Mouse (Mus musculus) cerebellum, adult 8-10 months (tissue): ENCODE data around the gene Dclre1a.
"Not testable (repeated sequence)": the region's sequence is repeated elsewhere in the genome, so short reads cannot be mapped to it uniquely, and the experiment has no call there.

Source experiments
- DNase-seq: peaks from one replicate; pipeline ENCODE4 v3.0.0; 2022

Gene Dclre1a

GRCm38 (mm10) chr19:56548230-56549032 is 409 bp upstream of the Dclre1a start, which contains the start of gene Nhlrc2:
TSS of gene Nhlrc2 (plus strand) at chr19:56548261.
- peak; percentile 82 for DNase-seq

- no peak for DNase-seq
These were observed 2.0 kb downstream of the Dclre1a start for GRCm38 (mm10) chr19:56546031-56546430.

GRCm38 (mm10) chr19:56544681-56545388 is 3.2 kb downstream of the Dclre1a start:
- no peak for DNase-seq

- no peak for DNase-seq
These were observed 4.7 kb downstream of the Dclre1a start for GRCm38 (mm10) chr19:56543320-56543719.

- DNase-seq = no peak
These were observed 12.3 kb downstream of the Dclre1a start for GRCm38 (mm10) chr19:56535765-56536164.

- no peak for DNase-seq
These were observed 13.0 kb downstream of the Dclre1a start for GRCm38 (mm10) chr19:56535064-56535463.

GRCm38 (mm10) chr19:56534337-56534736 is 13.7 kb downstream of the Dclre1a start:
- no peak for DNase-seq

- no peak for DNase-seq
These were observed 14.5 kb downstream of the Dclre1a start for GRCm38 (mm10) chr19:56533291-56534071.

- no peak for DNase-seq
These were observed 16.8 kb downstream of the Dclre1a start for GRCm38 (mm10) chr19:56531251-56531650.

- DNase-seq = not testable (repeated sequence)
These were observed 17.5 kb downstream of the Dclre1a start for GRCm38 (mm10) chr19:56530529-56530928.

- not testable (repeated sequence) for DNase-seq
These were observed 28.6 kb downstream of the Dclre1a start for GRCm38 (mm10) chr19:56519408-56519807.

- DNase-seq = not testable (repeated sequence)
These were observed 34.5 kb downstream of the Dclre1a start for GRCm38 (mm10) chr19:56513527-56513926.

GRCm38 (mm10) chr19:56511207-56511606 is 36.8 kb downstream of the Dclre1a start:
- not testable (repeated sequence) for DNase-seq

GRCm38 (mm10) chr19:56503525-56503924 is 44.5 kb downstream of the Dclre1a start:
- DNase-seq = not testable (repeated sequence)

- not testable (repeated sequence) for DNase-seq
These were observed 45.0 kb downstream of the Dclre1a start for GRCm38 (mm10) chr19:56503069-56503468.

GRCm38 (mm10) chr19:56494157-56494556 is 53.9 kb downstream of the Dclre1a start:
- not testable (repeated sequence) for DNase-seq

GRCm38 (mm10) chr19:56489601-56490000 is 58.4 kb downstream of the Dclre1a start:
- DNase-seq = no peak

GRCm38 (mm10) chr19:56487339-56487738 is 60.7 kb downstream of the Dclre1a start:
- no peak for DNase-seq

- DNase-seq = no peak
These were observed 61.1 kb downstream of the Dclre1a start for GRCm38 (mm10) chr19:56486926-56487325.

GRCm38 (mm10) chr19:56485376-56486271 is 62.4 kb downstream of the Dclre1a start:
- no peak for DNase-seq

GRCm38 (mm10) chr19:56484630-56485375 is 63.2 kb downstream of the Dclre1a start:
- DNase-seq = no peak
